Mouse (Mus musculus): ENCODE data around the gene G0s2. TPM values are rescaled to one million over a fixed set of nuclear protein-coding genes. Genes with fewer than 3 reads are reported as not detected.

The G0s2 gene
- polyA plus RNA-seq, 1 experiment from 2014 or later = 216 TPM

DNA sequence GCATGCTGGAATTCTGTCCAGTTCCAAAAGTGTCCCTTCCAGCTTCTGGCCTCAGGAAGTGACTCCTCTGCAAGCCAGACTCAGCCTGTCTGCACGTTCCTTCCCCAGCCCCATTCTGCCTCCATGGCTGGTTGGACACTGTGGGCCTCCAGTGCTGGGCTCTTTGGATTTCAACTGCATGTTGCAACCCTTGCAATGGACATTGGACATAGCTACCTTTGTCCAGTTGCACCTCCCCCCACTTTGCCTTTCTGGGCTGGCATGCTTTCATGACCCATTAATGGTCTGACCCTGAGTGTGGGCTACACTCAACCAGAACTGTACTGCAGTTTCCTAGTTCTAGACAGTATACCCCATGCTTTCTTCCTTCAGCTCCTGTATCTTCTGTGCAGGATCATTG is 38.6 kb upstream of the G0s2 start:
- Histone ChIP-seq H3K9ac (replicated peaks; ENCODE audit: low read depth) (no peak overlapping the region), H3K36me3 (ENCODE audit: insufficient read depth, low read length) (no peaks in the 10 kb centered on the region), H3K4me3 (ENCODE audit: low read depth, low read length) (no peak overlapping the region), H3K27ac (ENCODE audit: low read length) (peak overlapping the region; percentile 58; the same call in 1 of the 2 replicates), H3K9me3 (ENCODE audit: low read length) (no peaks in the 10 kb centered on the region), H3K4me1 (ENCODE audit: insufficient read depth, low read depth, low read length) (peaks cover 3% of the 10 kb centered on the region; the same call in 1 of the 2 replicates), H3K4me2 (replicated peaks; ENCODE audit: low read depth, low read length) (no peak overlapping the region), H3K27me3 (replicated peaks; ENCODE audit: insufficient read depth, low read length) (no peaks in the 10 kb centered on the region)
- 53% methylated on average over 1 of the region's 1 CpGs for WGBS
- ATAC-seq (no peak), DNase-seq (ENCODE audit: low spot score) (no peak)
- TF ChIP-seq EP300 (IDR thresholded peaks at IDR 0.05) (no peak), CTCF (IDR thresholded peaks at IDR 0.05) (no peak)

DNA sequence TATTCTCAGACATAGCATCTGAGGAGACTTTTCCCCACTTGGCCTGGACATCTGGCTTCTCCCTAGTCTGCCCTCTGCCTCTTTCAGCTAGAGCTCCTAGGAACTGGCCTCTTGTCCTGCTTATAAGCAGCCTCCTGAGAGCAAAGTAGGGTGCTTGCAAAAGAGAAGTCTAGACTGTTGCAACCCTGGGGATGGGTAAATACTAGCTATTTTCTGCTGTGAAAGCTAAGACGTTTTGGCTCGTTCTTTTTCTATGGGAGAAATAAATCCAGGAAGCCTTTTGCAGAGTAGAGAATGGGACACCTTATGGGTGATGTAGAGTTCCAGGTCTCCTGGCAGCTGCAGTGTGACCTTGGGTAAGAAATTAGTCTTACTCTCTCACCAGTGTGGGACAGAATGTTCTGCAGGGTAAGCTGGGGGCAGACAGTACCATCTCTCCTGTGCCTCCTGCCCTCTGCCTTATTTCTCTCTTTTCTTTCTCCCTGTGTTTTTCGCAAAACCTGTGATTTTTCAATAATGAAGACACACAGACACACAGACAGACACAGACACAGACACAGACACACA is 37.6 kb upstream of the G0s2 start:
- H3K9me3 ChIP-seq (ENCODE audit: low read length) = no peaks in the 10 kb centered on the region
- ATAC-seq (peak; percentile 85), DNase-seq (ENCODE audit: low spot score) (peak; percentile 87)
- H3K27ac ChIP-seq (ENCODE audit: low read length) = peak overlapping the region; percentile 58; the same call in 1 of the 2 replicates
- peaks cover 3% of the 10 kb centered on the region; the same call in 1 of the 2 replicates for H3K4me1 ChIP-seq (ENCODE audit: insufficient read depth, low read depth, low read length)
- WGBS = 54% methylated on average over 3 of the region's 3 CpGs
- no peak overlapping the region for H3K9ac ChIP-seq (replicated peaks; ENCODE audit: low read depth)
- no peak overlapping the region for H3K4me2 ChIP-seq (replicated peaks; ENCODE audit: low read depth, low read length)
- H3K4me3 ChIP-seq (ENCODE audit: low read depth, low read length) = no peak overlapping the region
- no peak for TF ChIP-seq EP300 (IDR thresholded peaks at IDR 0.05)
- no peaks in the 10 kb centered on the region for H3K27me3 ChIP-seq (replicated peaks; ENCODE audit: insufficient read depth, low read length)
- no peaks in the 10 kb centered on the region for H3K36me3 ChIP-seq (ENCODE audit: insufficient read depth, low read length)

DNA sequence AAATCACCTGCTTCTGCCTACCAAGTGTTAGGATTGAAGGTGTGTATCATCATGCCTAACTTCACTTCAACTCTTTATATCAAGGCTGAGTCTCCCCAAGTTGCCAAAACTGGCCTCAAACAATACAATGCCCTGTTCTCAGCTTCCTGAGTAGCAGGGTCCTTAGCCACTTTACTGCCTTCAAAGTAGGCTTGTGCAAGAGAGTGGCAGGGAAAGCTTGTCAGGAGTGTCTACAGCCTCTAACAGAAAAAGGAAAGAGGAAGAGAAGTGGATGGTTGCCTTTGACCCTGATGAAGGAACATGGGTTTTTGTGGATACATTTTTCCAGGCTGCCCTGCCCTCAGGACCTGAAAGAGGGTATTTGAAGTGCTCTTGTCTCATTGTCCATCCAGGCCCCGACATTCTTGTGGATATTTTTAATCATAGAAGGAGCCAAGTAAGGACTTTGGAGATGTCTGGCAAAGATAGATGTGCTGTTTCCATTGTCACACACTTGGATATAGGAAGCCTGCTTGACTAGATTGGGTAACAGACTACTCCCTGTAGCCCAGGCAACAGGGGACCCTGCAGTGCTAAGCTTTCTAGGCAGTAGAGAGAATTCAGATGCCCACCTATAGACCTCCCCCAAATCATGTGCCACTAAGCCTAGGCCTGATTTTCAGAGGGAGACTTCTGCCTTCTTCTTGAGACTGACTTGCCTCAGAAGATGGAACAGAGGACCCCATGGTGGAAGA is 36.9 kb upstream of the G0s2 start:
- Histone ChIP-seq H3K9ac (replicated peaks; ENCODE audit: low read depth) (no peak overlapping the region), H3K27me3 (replicated peaks; ENCODE audit: insufficient read depth, low read length) (no peaks in the 10 kb centered on the region), H3K36me3 (ENCODE audit: insufficient read depth, low read length) (no peaks in the 10 kb centered on the region), H3K4me1 (ENCODE audit: insufficient read depth, low read depth, low read length) (peaks cover 3% of the 10 kb centered on the region; the same call in 1 of the 2 replicates), H3K4me3 (ENCODE audit: low read depth, low read length) (no peak overlapping the region), H3K9me3 (ENCODE audit: low read length) (no peaks in the 10 kb centered on the region), H3K4me2 (replicated peaks; ENCODE audit: low read depth, low read length) (no peak overlapping the region), H3K27ac (ENCODE audit: low read length) (peak overlapping the region; percentile 58; the same call in 1 of the 2 replicates)
- DNase-seq (ENCODE audit: low spot score) (peak; percentile 82), ATAC-seq (peak; percentile 82)
- WGBS = 21% methylated on average over 1 of the region's 1 CpGs
- no peak for TF ChIP-seq CTCF (IDR thresholded peaks at IDR 0.05)
- TF ChIP-seq EP300 (IDR thresholded peaks at IDR 0.05) = 0 out of 2 replicates have a peak, but pooled peaks have one; percentile 31

DNA sequence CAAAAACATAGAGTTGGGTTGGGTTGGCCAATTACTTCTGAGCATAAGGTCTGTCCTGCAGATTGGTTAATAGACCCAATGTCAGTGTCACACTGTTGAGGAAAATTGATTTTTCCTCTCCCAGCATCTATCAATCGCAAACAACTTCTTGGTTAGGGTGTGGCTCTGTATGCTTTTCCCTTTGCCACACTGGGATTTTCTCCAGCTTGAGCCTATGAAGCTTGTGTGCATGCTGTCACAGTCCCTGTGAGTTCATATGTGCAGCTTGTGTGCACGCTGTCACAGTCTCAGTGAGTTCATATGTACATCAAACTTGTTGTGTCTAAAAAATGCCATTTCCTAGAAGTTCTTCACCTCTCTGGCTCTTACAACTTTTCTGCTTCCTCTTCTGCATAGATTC is 33.8 kb upstream of the G0s2 start:
- WGBS = 87% methylated on average over 2 of the region's 2 CpGs
- Histone ChIP-seq H3K9me3 (ENCODE audit: low read length) (no peaks in the 10 kb centered on the region), H3K4me3 (ENCODE audit: low read depth, low read length) (no peak overlapping the region), H3K4me2 (replicated peaks; ENCODE audit: low read depth, low read length) (no peak overlapping the region), H3K27me3 (replicated peaks; ENCODE audit: insufficient read depth, low read length) (no peaks in the 10 kb centered on the region), H3K4me1 (ENCODE audit: insufficient read depth, low read depth, low read length) (peaks cover 3% of the 10 kb centered on the region; the same call in 1 of the 2 replicates), H3K27ac (ENCODE audit: low read length) (no peak overlapping the region), H3K9ac (replicated peaks; ENCODE audit: low read depth) (no peak overlapping the region), H3K36me3 (ENCODE audit: insufficient read depth, low read length) (no peaks in the 10 kb centered on the region)
- TF ChIP-seq EP300 (IDR thresholded peaks at IDR 0.05) = no peak
- TF ChIP-seq CTCF (IDR thresholded peaks at IDR 0.05) = no peak
- no peak for ATAC-seq
- DNase-seq (ENCODE audit: low spot score) = no peak

DNA sequence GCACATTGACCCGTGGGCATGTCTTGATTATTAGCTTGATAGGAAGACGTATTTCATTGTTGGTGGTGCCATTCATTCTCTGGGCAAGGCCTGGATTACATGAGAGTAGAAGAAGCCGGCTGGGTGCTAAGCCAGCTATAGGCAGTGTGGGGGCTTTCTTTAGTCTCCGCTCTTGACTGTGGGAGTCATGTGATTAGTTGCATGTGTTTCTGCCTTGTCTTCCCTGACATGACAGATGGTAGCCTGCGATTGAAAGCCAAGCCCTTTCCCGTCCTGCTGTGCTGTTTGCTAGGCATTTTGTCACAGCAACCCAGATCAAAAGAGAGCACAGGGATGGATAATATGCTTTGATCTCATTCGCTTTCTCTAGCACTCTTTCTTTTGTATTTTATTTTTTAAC is 32.4 kb upstream of the G0s2 start:
- no peak overlapping the region for H3K27ac ChIP-seq (ENCODE audit: low read length)

DNA sequence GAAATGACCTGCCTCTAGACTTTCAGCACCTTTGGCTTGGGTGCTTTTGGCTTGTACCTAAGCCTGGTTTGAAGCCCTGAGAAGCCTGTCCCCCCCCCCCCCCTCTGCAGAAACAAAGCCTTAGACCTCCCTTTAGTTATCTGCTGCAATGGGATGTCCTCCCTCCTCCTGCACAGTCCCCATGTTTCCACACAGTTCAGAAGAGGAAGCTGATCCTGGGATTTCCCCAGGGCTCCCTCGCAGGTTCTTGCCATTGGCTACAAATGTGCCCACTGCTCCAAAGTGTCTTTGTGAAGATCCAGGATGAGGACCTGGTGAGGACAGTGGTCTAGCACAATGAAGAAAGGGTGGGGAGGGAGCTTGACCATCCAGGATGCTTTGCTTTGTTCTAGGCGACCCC is 30.1 kb upstream of the G0s2 start:
- no peaks in the 10 kb centered on the region for H3K9me3 ChIP-seq (ENCODE audit: low read length)
- no peaks in the 10 kb centered on the region for H3K27me3 ChIP-seq (replicated peaks; ENCODE audit: insufficient read depth, low read length)
- no peaks in the 10 kb centered on the region for H3K36me3 ChIP-seq (ENCODE audit: insufficient read depth, low read length)
- WGBS = 50% methylated on average over 2 of the region's 2 CpGs
- ATAC-seq = no peak
- H3K9ac ChIP-seq (replicated peaks; ENCODE audit: low read depth) = no peak overlapping the region
- no peak for DNase-seq (ENCODE audit: low spot score)
- H3K4me3 ChIP-seq (ENCODE audit: low read depth, low read length) = no peak overlapping the region
- no peak overlapping the region for H3K27ac ChIP-seq (ENCODE audit: low read length)
- no peaks in the 10 kb centered on the region for H3K4me1 ChIP-seq (ENCODE audit: insufficient read depth, low read depth, low read length)
- TF ChIP-seq CTCF (IDR thresholded peaks at IDR 0.05) (no peak), EP300 (IDR thresholded peaks at IDR 0.05) (no peak)
- H3K4me2 ChIP-seq (replicated peaks; ENCODE audit: low read depth, low read length) = 0 out of 2 replicates have a peak overlapping the region, but pooled peaks have one; percentile 49

More for the DNA sequence above, 32.4 kb upstream of the G0s2 start:
- DNase-seq (ENCODE audit: low spot score) (no peak), ATAC-seq (no peak)
- TF ChIP-seq EP300 (IDR thresholded peaks at IDR 0.05) (no peak), CTCF (IDR thresholded peaks at IDR 0.05) (no peak)
- no peak overlapping the region for H3K4me2 ChIP-seq (replicated peaks; ENCODE audit: low read depth, low read length)
- H3K4me3 ChIP-seq (ENCODE audit: low read depth, low read length) = no peak overlapping the region
- no peaks in the 10 kb centered on the region for H3K36me3 ChIP-seq (ENCODE audit: insufficient read depth, low read length)
- H3K4me1 ChIP-seq (ENCODE audit: insufficient read depth, low read depth, low read length) = no peaks in the 10 kb centered on the region
- H3K9ac ChIP-seq (replicated peaks; ENCODE audit: low read depth) = no peak overlapping the region
- H3K9me3 ChIP-seq (ENCODE audit: low read length) = no peaks in the 10 kb centered on the region
- no peaks in the 10 kb centered on the region for H3K27me3 ChIP-seq (replicated peaks; ENCODE audit: insufficient read depth, low read length)
- 38% methylated on average over 7 of the region's 7 CpGs for WGBS
